Mouse (Mus musculus) cortical plate, adult 2 months (tissue): ENCODE measurements around the gene Adh1. TPM values are rescaled to one million over a fixed set of nuclear protein-coding genes. Genes with fewer than 3 reads are reported as not detected.

Experiments used
- H3K27ac ChIP-seq: fragments of 200-500 bp; 2 replicates; pipeline ENCODE4 v1.5.1; 2012; ENCODE audit warnings: low read length, control low read depth, inconsistent platforms; ENCODE audit not compliant: insufficient read depth
- H3K4me1 ChIP-seq: fragments of 200-500 bp; 2 replicates; pipeline ENCODE4 v1.6.1; 2011; ENCODE audit warnings: low read length; ENCODE audit not compliant: control insufficient read depth, insufficient read depth
- H3K4me3 ChIP-seq: fragments of 200-500 bp; 2 replicates; pipeline ENCODE4 v1.5.1; 2011; ENCODE audit warnings: mild to moderate bottlenecking, low read length, control low read depth; ENCODE audit not compliant: insufficient read depth
- CTCF ChIP-seq: fragments of 200-500 bp; IDR thresholded peaks from 2 replicates; pipeline ENCODE4 v1.5.1; 2011; ENCODE audit warnings: mild to moderate bottlenecking, control low read depth, low read length; ENCODE audit not compliant: insufficient read depth; ENCODE audit errors: extremely low read depth
- POLR2A ChIP-seq: fragments of 200-500 bp; IDR thresholded peaks from 2 replicates; pipeline ENCODE4 v1.6.1; 2011; ENCODE audit warnings: mild to moderate bottlenecking, low read length, control low read depth; ENCODE audit not compliant: insufficient read depth; ENCODE audit errors: extremely low read depth
- polyA plus RNA-seq: library from polyadenylated mRNA; depleted of rRNA; stranded (reverse); fragments of >200 nt; gene quantifications from 2 replicates; pipeline ENCODE4 v1.2.3, GENCODE M21; 2012

Gene Adh1
- polyA plus RNA-seq, 1 experiment: 1.2 TPM

- TF ChIP-seq POLR2A (no peak), CTCF (no peak)
- Histone ChIP-seq H3K27ac (no peak overlapping the region), H3K4me1 (no peaks in the 10 kb centered on the region), H3K4me3 (no peak overlapping the region)
Observed at GRCm38 (mm10) chr3:138303771-138304488, 43.1 kb downstream of the Adh1 start.

- no peak for TF ChIP-seq CTCF
- TF ChIP-seq POLR2A: no peak
- Histone ChIP-seq H3K27ac (no peak overlapping the region), H3K4me1 (no peaks in the 10 kb centered on the region), H3K4me3 (no peak overlapping the region)
Observed at GRCm38 (mm10) chr3:138304489-138304871, 43.7 kb downstream of the Adh1 start.

DNA sequence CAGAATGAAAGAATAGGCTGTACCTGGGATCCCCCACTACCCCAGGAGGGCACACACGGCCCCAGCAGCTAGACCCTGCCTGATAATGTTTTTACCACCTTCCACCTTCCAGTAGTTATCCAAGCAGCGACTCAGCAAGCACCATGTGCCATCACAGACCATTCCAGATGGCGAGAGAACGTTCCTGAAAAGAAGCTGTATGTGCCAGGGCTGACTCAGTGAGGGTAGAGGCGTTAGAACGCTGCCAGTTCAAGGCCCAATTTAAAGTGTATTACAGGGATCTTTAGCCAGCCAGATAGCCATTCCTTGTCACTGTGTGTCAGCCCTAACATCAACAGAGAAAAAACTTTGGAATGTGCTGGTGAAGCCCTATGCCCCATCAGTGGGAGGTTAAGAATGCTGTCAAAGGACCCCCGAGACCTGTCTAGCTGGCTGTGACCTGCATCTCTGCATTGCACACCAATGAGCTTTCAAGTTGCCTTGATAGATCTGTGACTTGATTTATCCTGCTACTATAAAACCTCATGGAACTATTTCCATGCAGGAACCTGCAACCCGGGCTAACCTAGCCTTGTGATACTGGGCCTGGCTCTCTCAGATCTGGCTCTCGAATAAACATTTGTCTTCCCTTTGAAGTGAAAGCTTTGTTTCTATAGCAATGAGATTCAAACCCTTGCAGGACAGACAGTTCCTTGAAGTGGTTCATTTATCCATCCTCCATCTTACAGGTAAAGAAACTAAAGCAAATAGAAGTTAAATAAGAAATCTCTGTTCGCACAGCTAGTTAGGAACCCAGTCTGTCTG, 44.9 kb downstream of the Adh1 start:
- TF ChIP-seq POLR2A: no peak
- TF ChIP-seq CTCF: no peak
- no peaks in the 10 kb centered on the region for H3K4me1 ChIP-seq
- H3K4me3 ChIP-seq: no peak overlapping the region
- no peak overlapping the region for H3K27ac ChIP-seq

GRCm38 (mm10) chr3:138306290-138306683, 45.5 kb downstream of the Adh1 start:
- Histone ChIP-seq H3K27ac (no peak overlapping the region), H3K4me3 (no peak overlapping the region), H3K4me1 (no peaks in the 10 kb centered on the region)
- TF ChIP-seq POLR2A (no peak), CTCF (no peak)

GRCm38 (mm10) chr3:138309910-138310309, 49.1 kb downstream of the Adh1 start:
- H3K4me1 ChIP-seq: no peaks in the 10 kb centered on the region
- H3K4me3 ChIP-seq: no peak overlapping the region
- TF ChIP-seq POLR2A (no peak), CTCF (no peak)
- H3K27ac ChIP-seq: no peak overlapping the region

DNA sequence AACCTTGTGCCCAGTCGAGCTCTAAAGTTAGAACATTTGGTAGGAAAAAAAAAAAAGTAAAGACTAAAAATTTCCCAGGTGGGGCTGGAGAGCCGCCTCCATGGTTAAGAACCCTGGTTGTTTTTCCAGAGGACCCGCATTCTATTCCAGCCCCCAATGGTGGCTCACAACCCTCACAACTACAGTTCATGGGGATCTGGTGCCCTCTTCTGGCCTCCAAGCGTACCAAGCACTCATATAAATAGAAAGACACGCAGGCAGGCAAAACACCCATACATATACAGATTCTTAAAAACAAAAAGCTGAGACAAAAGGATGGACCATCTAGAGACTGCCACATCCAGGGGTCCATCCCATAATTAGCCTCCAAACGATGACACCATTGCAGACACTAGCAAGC, 50.2 kb downstream of the Adh1 start:
- TF ChIP-seq POLR2A (no peak), CTCF (peak; percentile 15; the same call in 1 of the 2 replicates)
- H3K27ac ChIP-seq: no peak overlapping the region
- H3K4me1 ChIP-seq: no peaks in the 10 kb centered on the region
- no peak overlapping the region for H3K4me3 ChIP-seq

GRCm38 (mm10) chr3:138312965-138313364, 52.2 kb downstream of the Adh1 start, which contains the start of gene Adh6a:
TSS of gene Adh6a (plus strand) at chr3:138313286.
- H3K4me1 ChIP-seq: no peaks in the 10 kb centered on the region
- H3K27ac ChIP-seq: no peak within 1 kb of the TSS
- no peak within 1 kb of the TSS for H3K4me3 ChIP-seq
- TF ChIP-seq POLR2A (no peak), CTCF (no peak)

DNA sequence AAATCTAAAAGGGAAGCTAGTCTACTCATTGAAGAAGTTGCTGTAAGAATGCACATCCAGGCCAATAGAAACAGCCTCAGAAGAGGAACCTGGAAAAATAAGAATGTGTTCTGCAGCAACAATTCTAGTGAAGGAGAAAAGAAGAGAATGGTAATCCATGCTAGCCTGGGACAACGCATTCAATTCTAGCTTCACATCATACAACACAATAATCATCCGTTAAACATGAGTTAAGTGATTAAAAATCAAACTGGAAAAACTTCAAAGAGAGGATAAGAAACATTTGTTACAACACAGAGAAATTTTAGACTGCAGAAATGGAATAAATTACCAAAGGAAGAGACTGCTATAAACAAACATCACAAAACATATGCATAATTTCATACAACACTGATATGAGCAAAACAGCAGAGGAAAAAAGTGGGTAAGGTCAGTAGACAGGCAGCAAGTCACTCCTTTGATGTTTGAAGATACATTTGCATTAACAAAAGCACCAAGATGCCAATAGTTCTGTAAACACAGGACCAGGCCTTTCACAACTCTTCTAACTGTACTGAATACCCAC, 56.2 kb downstream of the Adh1 start:
- Histone ChIP-seq H3K27ac (no peak overlapping the region), H3K4me3 (no peak overlapping the region), H3K4me1 (no peaks in the 10 kb centered on the region)
- TF ChIP-seq CTCF: no peak
- no peak for TF ChIP-seq POLR2A

GRCm38 (mm10) chr3:138325001-138325400, 64.2 kb downstream of the Adh1 start:
- TF ChIP-seq CTCF (no peak), POLR2A (no peak)
- no peaks in the 10 kb centered on the region for H3K4me1 ChIP-seq
- H3K4me3 ChIP-seq: no peak overlapping the region
- no peak overlapping the region for H3K27ac ChIP-seq

GRCm38 (mm10) chr3:138325466-138325865, 64.7 kb downstream of the Adh1 start:
- TF ChIP-seq CTCF: no peak
- no peak for TF ChIP-seq POLR2A
- Histone ChIP-seq H3K27ac (no peak overlapping the region), H3K4me1 (no peaks in the 10 kb centered on the region), H3K4me3 (no peak overlapping the region)
